Comparison of ENCODE assay signal across 8 mouse cellular contexts in genomic region chr8:69901484-69902162, GRCm38 (mm10). TPM values are rescaled to one million over a fixed set of nuclear protein-coding genes. Genes with fewer than 3 reads are reported as not detected.
DNase-seq lines count a peak whose midpoint lies in the region; ATAC-seq lines count a peak whose summit lies in the region.

No protein-coding gene starts in this region.

- peaks cover 16% of the 10 kb centered on the region for H3K4me1 ChIP-seq in forebrain, embryonic 14.5 days (ENCODE audit: control insufficient read depth, insufficient read depth, low read length)
- H3K4me1 ChIP-seq in neural tube, embryonic 15.5 days: peaks cover 65% of the 10 kb centered on the region

- H3K36me3 ChIP-seq in forebrain, embryonic 14.5 days (ENCODE audit: control insufficient read depth, insufficient read depth, low read length): peaks cover 10% of the 10 kb centered on the region
- H3K36me3 ChIP-seq in neural tube, embryonic 15.5 days: no peaks in the 10 kb centered on the region

- no peaks in the 10 kb centered on the region for H3K27me3 ChIP-seq in forebrain, embryonic 14.5 days (replicated peaks; ENCODE audit: control insufficient read depth, insufficient read depth, low read length)
- H3K27me3 ChIP-seq in neural tube, embryonic 15.5 days (replicated peaks): no peaks in the 10 kb centered on the region

- H3K4me3 ChIP-seq in forebrain, embryonic 14.5 days (ENCODE audit: low read depth, low read length): peak overlapping the region; percentile 62
- peak overlapping the region; percentile 77 for H3K4me3 ChIP-seq in neural tube, embryonic 15.5 days (replicated peaks)

- H3K27ac ChIP-seq in forebrain, embryonic 14.5 days (ENCODE audit: low read depth, low read length): peak overlapping the region; percentile 70
- H3K27ac ChIP-seq in neural tube, embryonic 15.5 days (replicated peaks): peak overlapping the region; percentile 93

- peak overlapping the region; percentile 96 for H3K4me2 ChIP-seq in forebrain, embryonic 14.5 days (ENCODE audit: low read length)
- H3K4me2 ChIP-seq in neural tube, embryonic 15.5 days: peak overlapping the region; percentile 99

- ATAC-seq in forebrain, embryonic 14.5 days: peak; percentile 69
- peak; percentile 70 for ATAC-seq in neural tube, embryonic 15.5 days (ENCODE audit: low FRiP score)

- H3K9ac ChIP-seq in forebrain, embryonic 14.5 days (ENCODE audit: low read length): peak overlapping the region; percentile 70
- H3K9ac ChIP-seq in neural tube, embryonic 15.5 days (replicated peaks): peak overlapping the region; percentile 78

- intact Hi-C loops in heart, postnatal 14 days (cut with DNase I): no loop called here

- 3% methylated on average over 41 of the region's 41 CpGs for WGBS in forebrain, embryonic 14.5 days
- 1% methylated on average over 41 of the region's 41 CpGs for WGBS in neural tube, embryonic 15.5 days

- DNase-seq in ES-CJ7 (ENCODE audit: low read depth, low spot score): peak; percentile 99
- DNase-seq in cerebellum, adult 11 months: peak; percentile 95
- peak; percentile 97 for DNase-seq in forebrain, embryonic 14.5 days (ENCODE audit: low spot score)
- peak; percentile 97 to 99 for DNase-seq in heart, postnatal 14 days
- DNase-seq in layer of hippocampus, adult 11-12 months (ENCODE audit: low spot score): peak; percentile 97
- DNase-seq in lung, adult 18-20 months: peak; percentile 97 to 98
- DNase-seq in testis, postnatal 14 days (ENCODE audit: low spot score): peak; percentile 95

- H3K9me3 ChIP-seq in forebrain, embryonic 14.5 days (replicated peaks; ENCODE audit: control insufficient read depth, low read length): no peaks in the 10 kb centered on the region
- no peaks in the 10 kb centered on the region for H3K9me3 ChIP-seq in neural tube, embryonic 15.5 days (replicated peaks)

RNA-seq across cellular contexts. Expression of gene Tssk6, which starts 0.4 kb away (rescaled TPM):
- 2.5 and 3.1 TPM in 2 replicates for polyA plus RNA-seq in forebrain, embryonic 14.5 days (2014; fragmentation: Nextera tagmentation; extraction: Ambion mirVana)
- total RNA-seq in heart, postnatal 14 days (2021): not detected
- 4.3 TPM in 2 replicates for polyA plus RNA-seq in neural tube, embryonic 15.5 days (2015; fragmentation: Nextera tagmentation; extraction: Ambion mirVana)

RNA-seq across cellular contexts. Expression of gene Ndufa13, which starts 0.7 kb away (rescaled TPM):
- 180 and 216 TPM in 2 replicates for polyA plus RNA-seq in forebrain, embryonic 14.5 days (2014; fragmentation: Nextera tagmentation; extraction: Ambion mirVana)
- 100 to 1,000 TPM; 404 to 405 TPM for total RNA-seq in heart, postnatal 14 days (2021)
- 190 and 209 TPM in 2 replicates for polyA plus RNA-seq in neural tube, embryonic 15.5 days (2015; fragmentation: Nextera tagmentation; extraction: Ambion mirVana)

RNA-seq across cellular contexts. Expression of gene Yjefn3, which starts 0.9 kb away (rescaled TPM):
- 9.9 and 10.0 TPM in 2 replicates for polyA plus RNA-seq in forebrain, embryonic 14.5 days (2014; fragmentation: Nextera tagmentation; extraction: Ambion mirVana)
- total RNA-seq in heart, postnatal 14 days (2021): 10 to 100 TPM; 10.4 to 10.7 TPM
- 11.8 and 15.6 TPM in 2 replicates for polyA plus RNA-seq in neural tube, embryonic 15.5 days (2015; fragmentation: Nextera tagmentation; extraction: Ambion mirVana)

RNA-seq across cellular contexts. Expression of gene Cilp2, which starts 14.1 kb away (rescaled TPM):
- 2.0 and 2.6 TPM in 2 replicates for polyA plus RNA-seq in forebrain, embryonic 14.5 days (2014; fragmentation: Nextera tagmentation; extraction: Ambion mirVana)
- 1 to 10 TPM; 1.7 TPM for total RNA-seq in heart, postnatal 14 days (2021)
- 5.3 and 6.0 TPM in 2 replicates for polyA plus RNA-seq in neural tube, embryonic 15.5 days (2015; fragmentation: Nextera tagmentation; extraction: Ambion mirVana)

Comparison
In these comparisons a context has a peak if more than half of its experiments do, and no peak if none do; other contexts are left out.
1. Peak in every context shown above with its lines: DNase-seq, ATAC-seq, H3K4me3 ChIP-seq and H3K27ac ChIP-seq.